Mouse (Mus musculus): ENCODE measurements around the gene Pla2g5.

The Pla2g5 gene

GRCm38 (mm10) chr4:138793276-138793675 is 70.0 kb downstream of the Pla2g5 start:
- DNase-seq, result peak; percentile 90

- no peak for DNase-seq
Measured at GRCm38 (mm10) chr4:138792599-138792998, 70.7 kb downstream of the Pla2g5 start.

GRCm38 (mm10) chr4:138791452-138791851 is 71.8 kb downstream of the Pla2g5 start:
- DNase-seq, result no peak

GRCm38 (mm10) chr4:138788381-138788780 is 74.9 kb downstream of the Pla2g5 start:
- no peak for DNase-seq

- DNase-seq, result peak; percentile 92
Measured at GRCm38 (mm10) chr4:138786141-138786540, 77.1 kb downstream of the Pla2g5 start.

- no peak for DNase-seq
Measured at GRCm38 (mm10) chr4:138785721-138786120, 77.6 kb downstream of the Pla2g5 start.

GRCm38 (mm10) chr4:138782098-138782497 is 81.2 kb downstream of the Pla2g5 start:
- DNase-seq, result peak; percentile 90

GRCm38 (mm10) chr4:138780300-138780699 is 83.0 kb downstream of the Pla2g5 start:
- no peak for DNase-seq

GRCm38 (mm10) chr4:138777417-138778407 is 85.6 kb downstream of the Pla2g5 start:
- no peak for DNase-seq

GRCm38 (mm10) chr4:138775435-138775834 is 87.8 kb downstream of the Pla2g5 start, which contains the start of gene Pla2g2d:
Pla2g2d (plus strand) TSS chr4:138775735.
- no peak for DNase-seq

GRCm38 (mm10) chr4:138772386-138772785 is 90.9 kb downstream of the Pla2g5 start:
- DNase-seq, result no peak

GRCm38 (mm10) chr4:138771970-138772369 is 91.3 kb downstream of the Pla2g5 start:
- no peak for DNase-seq

GRCm38 (mm10) chr4:138762266-138762665 is 101.0 kb downstream of the Pla2g5 start:
- no peak for DNase-seq

- DNase-seq, result no peak
Measured at GRCm38 (mm10) chr4:138757416-138757815, 105.9 kb downstream of the Pla2g5 start, which contains the start of gene Pla2g2f. Pla2g2f (minus strand) TSS chr4:138757626.

GRCm38 (mm10) chr4:138755983-138756382 is 107.3 kb downstream of the Pla2g5 start:
- DNase-seq, result no peak

GRCm38 (mm10) chr4:138755439-138755838 is 107.8 kb downstream of the Pla2g5 start:
- no peak for DNase-seq

GRCm38 (mm10) chr4:138754432-138754831 is 108.8 kb downstream of the Pla2g5 start:
- no peak for DNase-seq

GRCm38 (mm10) chr4:138753608-138754007 is 109.7 kb downstream of the Pla2g5 start:
- no peak for DNase-seq

- no peak for DNase-seq
Measured at GRCm38 (mm10) chr4:138752603-138753002, 110.7 kb downstream of the Pla2g5 start.

All from heart, adult 11 months (tissue).